Mouse (Mus musculus): ENCODE measurements at regions not wholly inside any gene's neighbourhood (a gene's known extent, or its start where the extent isn't known, plus 50 kb on each side); places are given as distances from the start of the nearest gene placed in this dataset.

GRCm38 (mm10) chr5:90049856-90050255 is 166.7 kb upstream of the Adamts3 start:
- H3K27ac ChIP-seq (ENCODE audit: insufficient read depth, low read depth, low read length), result no peak overlapping the region
- no peak overlapping the region for H3K4me3 ChIP-seq (ENCODE audit: insufficient read depth, low read depth, low read length)
- H3K4me1 ChIP-seq (ENCODE audit: control insufficient read depth, insufficient read depth, low read length), result no peaks in the 10 kb centered on the region
- TF ChIP-seq POLR2A (IDR thresholded peaks at IDR 0.05; ENCODE audit: insufficient read depth, low read depth, low read length) (no peak), CTCF (IDR thresholded peaks at IDR 0.05; ENCODE audit: insufficient read depth, low read depth, low read length) (no peak)
- WGBS, result 91% methylated on average over 3 of the region's 3 CpGs

- TF ChIP-seq POLR2A (IDR thresholded peaks at IDR 0.05; ENCODE audit: insufficient read depth, low read depth, low read length) (no peak), CTCF (IDR thresholded peaks at IDR 0.05; ENCODE audit: insufficient read depth, low read depth, low read length) (no peak)
- Histone ChIP-seq H3K4me1 (ENCODE audit: control insufficient read depth, insufficient read depth, low read length) (no peaks in the 10 kb centered on the region), H3K27ac (ENCODE audit: insufficient read depth, low read depth, low read length) (no peak overlapping the region), H3K4me3 (ENCODE audit: insufficient read depth, low read depth, low read length) (no peak overlapping the region)
- 87% methylated on average over 4 of the region's 4 CpGs for WGBS
Measured at GRCm38 (mm10) chr5:90042781-90043180, 159.6 kb upstream of the Adamts3 start.

GRCm38 (mm10) chr5:90033103-90033502 is 150.0 kb upstream of the Adamts3 start:
- 50% methylated on average over 5 of the region's 5 CpGs for WGBS
- Histone ChIP-seq H3K27ac (ENCODE audit: insufficient read depth, low read depth, low read length) (no peak overlapping the region), H3K4me1 (ENCODE audit: control insufficient read depth, insufficient read depth, low read length) (no peaks in the 10 kb centered on the region), H3K4me3 (ENCODE audit: insufficient read depth, low read depth, low read length) (no peak overlapping the region)
- no peak for TF ChIP-seq POLR2A (IDR thresholded peaks at IDR 0.05; ENCODE audit: insufficient read depth, low read depth, low read length)
- TF ChIP-seq CTCF (IDR thresholded peaks at IDR 0.05; ENCODE audit: insufficient read depth, low read depth, low read length), result no peak

GRCm38 (mm10) chr5:90030737-90031136 is 147.6 kb upstream of the Adamts3 start:
- no peak overlapping the region for H3K4me3 ChIP-seq (ENCODE audit: insufficient read depth, low read depth, low read length)
- WGBS, result 86% methylated on average over 2 of the region's 2 CpGs
- no peaks in the 10 kb centered on the region for H3K4me1 ChIP-seq (ENCODE audit: control insufficient read depth, insufficient read depth, low read length)
- H3K27ac ChIP-seq (ENCODE audit: insufficient read depth, low read depth, low read length), result no peak overlapping the region
- TF ChIP-seq CTCF (IDR thresholded peaks at IDR 0.05; ENCODE audit: insufficient read depth, low read depth, low read length) (no peak), POLR2A (IDR thresholded peaks at IDR 0.05; ENCODE audit: insufficient read depth, low read depth, low read length) (no peak)

- Histone ChIP-seq H3K4me3 (ENCODE audit: insufficient read depth, low read depth, low read length) (no peak overlapping the region), H3K4me1 (ENCODE audit: control insufficient read depth, insufficient read depth, low read length) (no peaks in the 10 kb centered on the region), H3K27ac (ENCODE audit: insufficient read depth, low read depth, low read length) (no peak overlapping the region)
- TF ChIP-seq CTCF (IDR thresholded peaks at IDR 0.05; ENCODE audit: insufficient read depth, low read depth, low read length), result no peak
- no peak for TF ChIP-seq POLR2A (IDR thresholded peaks at IDR 0.05; ENCODE audit: insufficient read depth, low read depth, low read length)
- WGBS, result 79% methylated on average over 6 of the region's 6 CpGs
Measured at GRCm38 (mm10) chr5:90029751-90030150, 146.6 kb upstream of the Adamts3 start.

GRCm38 (mm10) chr5:90026835-90027753 is 144.0 kb upstream of the Adamts3 start:
- no peak overlapping the region for H3K27ac ChIP-seq (ENCODE audit: insufficient read depth, low read depth, low read length)

GRCm38 (mm10) chr5:90021447-90021846 is 138.3 kb upstream of the Adamts3 start:
- Histone ChIP-seq H3K27ac (ENCODE audit: insufficient read depth, low read depth, low read length) (no peak overlapping the region), H3K4me3 (ENCODE audit: insufficient read depth, low read depth, low read length) (no peak overlapping the region), H3K4me1 (ENCODE audit: control insufficient read depth, insufficient read depth, low read length) (no peaks in the 10 kb centered on the region)
- WGBS, result 91% methylated on average over 1 of the region's 1 CpGs
- TF ChIP-seq POLR2A (IDR thresholded peaks at IDR 0.05; ENCODE audit: insufficient read depth, low read depth, low read length) (no peak), CTCF (IDR thresholded peaks at IDR 0.05; ENCODE audit: insufficient read depth, low read depth, low read length) (no peak)

More at GRCm38 (mm10) chr5:90026835-90027753, 144.0 kb upstream of the Adamts3 start:
- WGBS, result 79% methylated on average over 17 of the region's 17 CpGs
- TF ChIP-seq POLR2A (IDR thresholded peaks at IDR 0.05; ENCODE audit: insufficient read depth, low read depth, low read length) (no peak), CTCF (IDR thresholded peaks at IDR 0.05; ENCODE audit: insufficient read depth, low read depth, low read length) (no peak)
- Histone ChIP-seq H3K4me1 (ENCODE audit: control insufficient read depth, insufficient read depth, low read length) (no peaks in the 10 kb centered on the region), H3K4me3 (ENCODE audit: insufficient read depth, low read depth, low read length) (no peak overlapping the region)

GRCm38 (mm10) chr5:90000758-90001157 is 117.6 kb upstream of the Adamts3 start:
- WGBS, result 66% methylated on average over 6 of the region's 6 CpGs
- TF ChIP-seq CTCF (IDR thresholded peaks at IDR 0.05; ENCODE audit: insufficient read depth, low read depth, low read length), result no peak
- Histone ChIP-seq H3K4me1 (ENCODE audit: control insufficient read depth, insufficient read depth, low read length) (no peaks in the 10 kb centered on the region), H3K27ac (ENCODE audit: insufficient read depth, low read depth, low read length) (no peak overlapping the region), H3K4me3 (ENCODE audit: insufficient read depth, low read depth, low read length) (no peak overlapping the region)

GRCm38 (mm10) chr5:89991568-89991967 is 108.4 kb upstream of the Adamts3 start:
- Histone ChIP-seq H3K27ac (ENCODE audit: insufficient read depth, low read depth, low read length) (no peak overlapping the region), H3K4me3 (ENCODE audit: insufficient read depth, low read depth, low read length) (no peak overlapping the region), H3K4me1 (ENCODE audit: control insufficient read depth, insufficient read depth, low read length) (peaks cover 2% of the 10 kb centered on the region; the same call in 1 of the 2 replicates)
- TF ChIP-seq CTCF (IDR thresholded peaks at IDR 0.05; ENCODE audit: insufficient read depth, low read depth, low read length), result no peak
- TF ChIP-seq POLR2A (IDR thresholded peaks at IDR 0.05; ENCODE audit: insufficient read depth, low read depth, low read length), result no peak
- 89% methylated on average over 2 of the region's 2 CpGs for WGBS
